Mouse (Mus musculus): ENCODE results near the gene Zfand2b. TPM values are rescaled to one million over a fixed set of nuclear protein-coding genes. Genes with fewer than 3 reads are reported as not detected.
A peak's percentile ranks its signal among the peaks of the same experiment; 100 is the strongest.

Gene Zfand2b
- total RNA-seq, 2 experiments from 2014 or later = 44.3 to 48.9 TPM

DNA sequence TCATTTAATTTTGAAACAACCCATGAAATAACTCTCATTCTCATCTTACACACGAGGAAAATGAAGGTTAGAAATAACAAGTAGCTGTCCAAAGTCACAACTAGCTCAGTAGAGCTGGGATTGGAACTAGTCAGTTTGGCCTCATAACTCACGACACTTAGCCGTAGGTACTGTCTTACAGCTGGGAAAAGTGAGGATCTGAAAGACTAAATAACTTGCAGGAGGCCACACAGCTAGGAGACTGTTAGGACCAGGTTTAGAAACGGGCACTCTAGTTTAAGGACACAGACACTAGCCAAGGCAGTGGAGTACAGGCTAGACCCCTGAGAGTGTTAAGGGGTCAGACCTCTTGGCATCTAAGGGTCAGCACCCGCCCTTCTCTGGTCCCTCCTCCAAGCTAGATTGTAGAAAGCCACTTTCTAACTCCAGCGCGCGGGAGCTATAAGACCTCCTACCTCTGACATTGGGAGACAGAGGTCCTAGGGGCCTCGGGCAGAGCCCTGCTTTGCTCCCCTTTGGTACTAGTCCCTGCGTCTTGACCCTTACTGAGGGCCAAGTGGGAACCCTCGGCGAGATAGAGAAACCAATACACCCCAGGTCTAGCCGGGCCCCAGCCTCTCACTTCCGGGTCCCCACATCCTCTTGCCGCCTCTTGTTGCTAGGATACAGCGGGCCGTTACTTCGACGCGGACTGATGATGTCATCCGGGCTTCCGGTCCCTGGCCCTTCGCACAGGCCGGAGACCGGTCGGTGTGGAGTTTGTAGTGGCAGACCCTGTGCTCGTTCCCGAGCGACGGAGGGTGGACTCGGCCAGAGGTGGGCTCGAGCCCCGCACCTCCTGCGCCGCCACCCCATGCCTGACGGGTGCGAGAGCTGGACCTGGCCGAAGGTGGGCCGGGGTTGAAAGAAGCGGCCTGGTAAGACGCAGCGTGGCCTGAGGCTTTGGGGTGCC is 42.0 kb downstream of the Zfand2b start, which contains the start of the genes Glb1l and Stk16:
Gene Glb1l, minus strand, starts transcription at position 678 of the 952 bp plus-strand sequence.
Gene Stk16, plus strand, starts transcription at position 703 of the 952 bp plus-strand sequence.
- peak; percentile 81 for ATAC-seq (replicated peaks; ENCODE audit: low FRiP score, low TSS enrichment, poor library complexity, severe bottlenecking)

DNA sequence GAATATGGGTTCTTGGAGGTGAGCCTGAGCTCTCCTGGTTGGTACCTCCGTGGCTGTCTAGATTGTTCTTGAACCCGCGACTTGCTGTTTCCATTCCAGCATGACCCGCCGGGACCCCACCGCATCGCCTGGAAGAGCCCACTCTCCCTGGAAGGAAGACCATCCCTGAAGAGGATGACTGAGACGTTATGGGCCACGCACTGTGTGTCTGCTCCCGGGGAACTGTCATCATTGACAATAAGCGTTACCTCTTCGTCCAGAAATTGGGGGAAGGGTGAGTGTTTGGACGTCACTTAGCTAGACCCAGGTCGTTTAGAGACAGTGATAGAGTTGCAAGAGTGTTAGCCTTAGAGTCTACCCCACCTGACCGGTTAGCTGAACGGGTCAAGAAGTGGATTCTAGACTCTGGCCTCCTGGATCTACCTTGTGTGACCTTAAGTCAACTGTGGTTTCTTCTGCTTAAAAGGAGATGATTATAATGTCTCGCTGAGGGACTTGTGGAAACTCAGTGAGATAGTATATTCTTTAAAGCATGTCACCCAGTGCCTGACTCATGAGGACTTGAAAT is 42.8 kb downstream of the Zfand2b start:
- no peak for ATAC-seq (replicated peaks; ENCODE audit: low FRiP score, low TSS enrichment, poor library complexity, severe bottlenecking)

DNA sequence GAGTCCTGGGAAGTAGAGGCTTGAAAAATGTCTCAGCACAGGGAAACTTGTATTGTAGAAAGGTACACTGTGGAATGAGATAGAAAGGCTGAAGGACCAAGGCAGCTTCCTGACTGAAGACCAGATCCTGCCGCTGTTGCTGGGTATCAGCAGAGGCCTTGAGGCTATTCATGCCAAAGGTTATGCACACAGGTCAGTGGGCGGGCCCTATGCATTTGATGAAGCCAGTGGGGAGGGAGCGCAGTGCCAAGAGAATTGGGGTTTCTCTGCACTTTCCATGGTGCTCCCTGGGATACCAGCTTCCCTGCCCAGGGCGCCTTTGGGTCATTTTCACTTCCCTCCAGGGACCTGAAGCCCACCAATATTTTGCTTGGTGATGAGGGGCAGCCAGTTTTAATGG is 44.1 kb downstream of the Zfand2b start:
- no peak for ATAC-seq (replicated peaks; ENCODE audit: low FRiP score, low TSS enrichment, poor library complexity, severe bottlenecking)

DNA sequence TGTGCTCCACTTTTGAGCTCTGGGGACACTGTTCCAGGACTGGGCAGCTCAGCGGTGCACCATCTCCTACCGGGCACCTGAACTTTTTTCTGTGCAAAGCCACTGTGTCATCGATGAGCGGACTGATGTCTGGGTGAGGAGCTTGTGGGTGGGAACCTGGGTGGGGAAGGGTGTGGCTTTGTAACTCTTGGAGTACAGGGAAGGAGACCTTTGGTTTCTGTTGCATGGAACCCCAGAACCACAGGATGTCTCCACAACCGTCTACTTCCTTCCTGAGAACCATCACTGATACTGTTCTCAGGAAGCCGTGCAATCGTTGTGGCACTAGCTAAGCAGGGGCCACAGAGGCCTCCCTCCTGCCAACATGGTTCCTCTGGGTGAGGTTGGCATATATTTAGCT is 44.6 kb downstream of the Zfand2b start:
- ATAC-seq (replicated peaks; ENCODE audit: low FRiP score, low TSS enrichment, poor library complexity, severe bottlenecking) = no peak

DNA sequence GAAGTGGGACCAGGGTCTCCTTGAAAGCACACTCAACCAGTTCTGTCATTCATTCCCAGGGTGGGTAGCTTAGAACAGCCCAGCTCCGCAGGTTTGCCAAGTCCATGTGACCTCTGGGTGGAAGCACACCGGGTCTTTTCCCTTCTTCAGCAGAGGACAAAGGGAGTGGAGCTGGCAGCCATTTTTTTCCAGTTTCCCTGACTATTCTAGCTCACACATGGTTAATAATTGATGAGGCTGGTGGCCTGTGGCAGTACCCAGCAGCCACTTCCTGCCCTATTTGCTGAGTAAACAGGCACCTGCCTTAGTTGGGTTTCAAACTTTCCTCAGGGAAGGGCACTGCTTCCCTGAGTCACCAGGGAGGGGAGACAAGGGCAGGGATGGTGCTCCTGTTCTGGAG is 46.0 kb downstream of the Zfand2b start:
- ATAC-seq (replicated peaks; ENCODE audit: low FRiP score, low TSS enrichment, poor library complexity, severe bottlenecking) = no peak

DNA sequence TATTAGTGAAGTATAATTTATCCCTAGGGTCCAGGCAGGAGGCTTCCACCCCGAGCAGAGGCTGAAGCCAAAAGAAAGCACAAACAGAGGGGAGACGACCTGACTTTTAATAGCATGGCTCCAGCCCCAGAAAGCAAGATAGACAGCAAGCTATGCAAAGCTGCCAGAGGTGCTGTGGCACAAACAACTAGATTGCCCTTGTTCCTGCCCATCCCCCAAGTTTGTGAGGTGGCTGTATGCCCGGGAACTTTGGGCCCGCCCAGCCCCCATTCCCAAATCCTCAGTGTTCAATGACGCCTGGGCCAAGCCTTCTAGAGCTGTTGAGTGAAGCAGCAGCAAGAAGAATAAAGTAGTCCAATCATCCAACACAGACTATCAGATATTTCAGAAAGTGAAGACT is 46.4 kb downstream of the Zfand2b start:
- no peak for ATAC-seq (replicated peaks; ENCODE audit: low FRiP score, low TSS enrichment, poor library complexity, severe bottlenecking)

DNA sequence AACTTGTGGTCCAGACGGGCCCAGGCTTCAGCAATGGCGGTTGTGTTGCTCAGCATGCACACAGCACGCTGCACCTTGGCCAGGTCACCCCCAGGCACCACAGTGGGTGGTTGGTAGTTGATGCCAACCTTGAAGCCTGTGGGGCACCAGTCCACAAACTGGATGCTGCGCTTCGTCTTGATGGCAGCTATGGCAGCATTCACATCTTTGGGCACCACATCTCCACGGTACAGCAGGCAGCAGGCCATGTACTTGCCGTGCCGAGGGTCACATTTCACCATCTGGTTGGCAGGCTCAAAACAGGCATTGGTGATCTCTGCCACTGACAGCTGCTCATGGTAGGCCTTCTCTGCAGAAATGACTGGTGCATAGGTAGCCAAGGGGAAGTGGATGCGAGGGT is 47.3 kb downstream of the Zfand2b start:
- ATAC-seq (replicated peaks; ENCODE audit: low FRiP score, low TSS enrichment, poor library complexity, severe bottlenecking) = no peak

DNA sequence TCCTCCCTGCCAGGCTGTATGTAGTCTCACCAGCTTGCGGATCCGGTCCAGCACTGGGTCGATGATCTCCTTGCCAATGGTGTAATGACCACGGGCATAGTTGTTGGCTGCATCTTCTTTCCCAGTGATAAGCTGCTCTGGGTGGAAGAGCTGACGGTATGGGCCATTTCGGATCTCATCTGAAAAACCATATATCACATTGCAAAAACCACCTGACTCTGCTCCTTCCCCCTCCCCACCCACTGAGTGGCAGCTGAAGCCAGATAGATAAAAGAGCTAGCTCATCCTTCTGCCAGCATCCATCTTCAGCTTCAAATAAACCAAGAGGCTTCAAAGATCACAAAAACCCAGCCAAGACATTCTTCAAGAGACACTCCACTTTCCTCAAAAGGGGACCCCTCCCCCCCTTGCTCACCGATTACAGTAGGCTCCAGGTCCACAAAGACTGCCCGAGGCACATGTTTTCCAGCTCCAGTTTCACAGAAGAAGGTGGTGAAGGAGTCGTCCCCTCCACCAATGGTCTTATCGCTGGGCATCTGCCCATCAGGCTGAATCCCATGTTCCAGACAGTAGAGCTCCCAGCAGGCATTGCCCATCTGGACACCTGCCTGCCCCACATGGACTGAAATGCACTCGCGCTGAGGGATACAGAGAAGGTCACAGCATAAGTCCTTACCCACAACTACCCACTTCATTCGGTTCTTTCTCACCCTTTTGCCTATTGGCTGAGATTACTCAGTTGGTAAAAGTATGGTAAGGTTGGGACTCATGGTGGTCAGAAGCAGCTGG is 48.5 kb downstream of the Zfand2b start:
- peak; percentile 53 for ATAC-seq (replicated peaks; ENCODE audit: low FRiP score, low TSS enrichment, poor library complexity, severe bottlenecking)

DNA sequence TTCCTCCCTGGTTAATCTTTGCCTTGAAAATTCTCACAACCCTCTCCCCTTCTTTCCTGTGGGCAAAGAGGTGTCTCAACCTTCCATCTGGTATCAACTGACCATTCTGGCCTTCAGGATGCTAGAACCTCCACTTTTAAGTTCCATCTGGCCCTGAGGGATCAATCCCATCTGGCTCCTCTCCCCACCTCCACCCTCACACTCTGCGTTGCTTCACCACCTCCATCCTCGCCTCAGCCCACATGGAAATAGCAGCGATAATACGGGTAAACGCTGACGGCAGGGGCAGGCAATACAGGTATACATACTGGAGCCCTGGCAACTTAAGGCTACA is 49.4 kb downstream of the Zfand2b start:
- ATAC-seq (replicated peaks; ENCODE audit: low FRiP score, low TSS enrichment, poor library complexity, severe bottlenecking) = no peak

DNA sequence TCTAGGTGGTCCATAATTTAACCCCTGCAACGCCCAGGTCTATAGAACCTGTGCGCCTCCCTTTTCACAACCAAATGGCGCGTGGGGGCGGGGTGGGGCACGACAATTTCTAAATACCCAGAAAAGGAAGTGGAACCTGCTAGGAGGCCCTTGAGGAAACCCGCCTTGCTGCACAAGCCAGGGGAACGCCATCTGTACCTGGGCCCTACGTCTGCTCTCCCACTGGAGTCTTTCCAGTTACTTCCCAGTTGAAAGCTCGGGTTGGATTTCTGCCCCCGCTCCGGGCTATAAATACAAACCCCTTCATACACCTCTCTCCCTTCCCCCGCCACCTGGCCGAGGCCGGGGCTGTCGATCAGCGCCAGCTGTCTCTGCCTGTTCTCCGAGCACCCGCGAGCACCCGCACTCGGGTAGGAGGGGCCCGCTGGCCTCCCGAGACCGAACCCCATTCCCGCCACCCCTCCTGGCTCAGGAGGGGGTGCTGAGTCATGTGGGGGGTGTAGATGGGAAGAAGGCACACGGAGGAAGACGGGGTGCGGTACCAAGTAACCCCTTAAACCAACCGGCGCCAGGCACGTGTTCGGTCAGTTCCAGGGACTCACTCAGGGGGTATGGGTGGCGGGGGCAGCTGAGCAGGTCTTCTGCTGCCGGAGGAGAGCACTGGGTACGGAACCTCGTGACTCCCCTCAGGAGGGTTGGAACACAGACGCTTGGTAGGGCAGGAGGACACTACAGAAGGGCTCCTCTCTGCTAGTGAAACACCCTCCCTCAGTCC is 50.0 kb downstream of the Zfand2b start:
- peak; percentile 39 for ATAC-seq (replicated peaks; ENCODE audit: low FRiP score, low TSS enrichment, poor library complexity, severe bottlenecking)

DNA sequence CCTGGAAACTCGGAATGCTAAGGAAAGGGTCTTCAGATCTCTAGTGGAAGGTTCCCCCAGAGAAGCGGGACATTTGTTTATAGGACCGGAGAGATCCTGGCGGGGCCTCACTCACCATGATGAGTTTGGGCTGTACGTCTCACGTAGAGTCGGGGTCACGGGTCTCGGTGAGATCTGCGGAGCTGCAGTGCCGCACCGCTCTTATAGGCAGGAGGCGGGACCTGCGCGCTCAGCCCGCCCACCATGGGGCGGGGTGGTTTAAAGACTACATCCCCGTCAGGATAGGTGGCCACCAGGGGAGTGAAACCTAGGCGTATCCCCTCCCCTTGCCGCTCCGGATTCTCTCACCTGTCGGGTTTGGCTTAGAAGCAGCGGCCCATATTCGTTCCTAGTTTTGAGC is 50.6 kb downstream of the Zfand2b start:
- peak; percentile 80 for ATAC-seq (replicated peaks; ENCODE audit: low FRiP score, low TSS enrichment, poor library complexity, severe bottlenecking)

DNA sequence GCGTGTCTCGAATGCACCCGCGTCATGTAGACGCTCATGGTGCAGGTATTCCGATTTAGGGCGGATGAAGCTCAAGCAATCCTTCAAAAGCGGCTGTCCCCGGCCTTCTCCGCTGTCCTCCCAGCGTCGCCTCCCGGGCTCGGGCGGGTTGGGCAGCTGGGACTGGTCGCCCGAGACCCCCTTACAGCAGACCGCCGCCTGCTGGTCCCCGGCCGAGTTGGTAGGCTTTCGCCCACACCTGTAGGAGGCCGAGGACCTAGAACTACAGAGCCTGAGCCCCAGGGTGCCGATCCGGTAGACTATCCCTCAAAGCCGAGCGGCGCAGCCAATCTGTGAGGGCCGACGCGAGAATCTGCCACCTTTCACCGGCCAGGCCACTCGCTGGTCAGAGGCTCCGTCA is 51.1 kb downstream of the Zfand2b start, which contains the start of gene Tuba4a:
Gene Tuba4a, minus strand, starts transcription at position 335 of the 400 bp plus-strand sequence.
- ATAC-seq (replicated peaks; ENCODE audit: low FRiP score, low TSS enrichment, poor library complexity, severe bottlenecking) = peak; percentile 5; the same call in 1 of the 2 replicates

Other genes with a start within 250 kb of the Zfand2b start
- not detected in 2 replicates for gene Cfap65, start 233.0 kb upstream of the Zfand2b start, total RNA-seq (2014; fragmentation: Nextera tagmentation)
- gene Cfap65, start 233.0 kb upstream of the Zfand2b start, total RNA-seq (2017) = not detected in 2 replicates
- gene Ihh, start 217.0 kb upstream of the Zfand2b start, total RNA-seq (2014; fragmentation: Nextera tagmentation) = not detected in 2 replicates
- gene Ihh, start 217.0 kb upstream of the Zfand2b start, total RNA-seq (2017) = 0.80 TPM in 1 of 2 replicates, not detected in the other
- gene Nhej1, start 43.4 kb upstream of the Zfand2b start, total RNA-seq (2014; fragmentation: Nextera tagmentation) = 6.0 and 9.2 TPM in 2 replicates
- gene Nhej1, start 43.4 kb upstream of the Zfand2b start, total RNA-seq (2017) = 2.0 and 10.1 TPM in 2 replicates
- gene Slc23a3, start 34.8 kb upstream of the Zfand2b start, total RNA-seq (2014; fragmentation: Nextera tagmentation) = not detected in 2 replicates
- not detected in 2 replicates for gene Slc23a3, start 34.8 kb upstream of the Zfand2b start, total RNA-seq (2017)
- gene Cnppd1, start 25.9 kb upstream of the Zfand2b start, total RNA-seq (2014; fragmentation: Nextera tagmentation) = 56.9 and 83.8 TPM in 2 replicates
- 51.8 and 81.7 TPM in 2 replicates for gene Cnppd1, start 25.9 kb upstream of the Zfand2b start, total RNA-seq (2017)
- gene Retreg2, start 25.9 kb upstream of the Zfand2b start, total RNA-seq (2014; fragmentation: Nextera tagmentation) = 105 and 115 TPM in 2 replicates
- gene Retreg2, start 25.9 kb upstream of the Zfand2b start, total RNA-seq (2017) = 63.6 and 129 TPM in 2 replicates
- gene Abcb6, start 11.7 kb downstream of the Zfand2b start, total RNA-seq (2014; fragmentation: Nextera tagmentation) = 67.7 and 101 TPM in 2 replicates
- 22.2 and 75.6 TPM in 2 replicates for gene Abcb6, start 11.7 kb downstream of the Zfand2b start, total RNA-seq (2017)
- 13.2 and 14.7 TPM in 2 replicates for gene Ankzf1, start 23.5 kb downstream of the Zfand2b start, total RNA-seq (2014; fragmentation: Nextera tagmentation)
- 16.9 and 24.1 TPM in 2 replicates for gene Ankzf1, start 23.5 kb downstream of the Zfand2b start, total RNA-seq (2017)
- gene Atg9a, start 23.6 kb downstream of the Zfand2b start, total RNA-seq (2014; fragmentation: Nextera tagmentation) = 25.4 and 25.5 TPM in 2 replicates
- gene Atg9a, start 23.6 kb downstream of the Zfand2b start, total RNA-seq (2017) = 4.8 and 8.0 TPM in 2 replicates
- 20.0 and 24.2 TPM in 2 replicates for gene Glb1l, start 42.2 kb downstream of the Zfand2b start, total RNA-seq (2014; fragmentation: Nextera tagmentation)
- 5.4 and 18.3 TPM in 2 replicates for gene Glb1l, start 42.2 kb downstream of the Zfand2b start, total RNA-seq (2017)
- 117 and 193 TPM in 2 replicates for gene Stk16, start 42.2 kb downstream of the Zfand2b start, total RNA-seq (2014; fragmentation: Nextera tagmentation)
- gene Stk16, start 42.2 kb downstream of the Zfand2b start, total RNA-seq (2017) = 88.3 and 103 TPM in 2 replicates
- 232 and 276 TPM in 2 replicates for gene Tuba4a, start 51.2 kb downstream of the Zfand2b start, total RNA-seq (2014; fragmentation: Nextera tagmentation)
- 137 and 146 TPM in 2 replicates for gene Tuba4a, start 51.2 kb downstream of the Zfand2b start, total RNA-seq (2017)
- gene A630095N17Rik, start 63.5 kb downstream of the Zfand2b start, total RNA-seq (2014; fragmentation: Nextera tagmentation) = not detected in 2 replicates
- not detected in 2 replicates for gene A630095N17Rik, start 63.5 kb downstream of the Zfand2b start, total RNA-seq (2017)
- 15.2 and 18.3 TPM in 2 replicates for gene Dnajb2, start 67.8 kb downstream of the Zfand2b start, total RNA-seq (2014; fragmentation: Nextera tagmentation)
- gene Dnajb2, start 67.8 kb downstream of the Zfand2b start, total RNA-seq (2017) = 14.2 and 21.7 TPM in 2 replicates
- 0.31 TPM in 1 of 2 replicates, not detected in the other for gene Ptprn, start 95.9 kb downstream of the Zfand2b start, total RNA-seq (2014; fragmentation: Nextera tagmentation)
- 0.08 TPM in 1 of 2 replicates, not detected in the other for gene Ptprn, start 95.9 kb downstream of the Zfand2b start, total RNA-seq (2017)
- gene Resp18, start 109.8 kb downstream of the Zfand2b start, total RNA-seq (2014; fragmentation: Nextera tagmentation) = not detected in 2 replicates
- not detected in 2 replicates for gene Resp18, start 109.8 kb downstream of the Zfand2b start, total RNA-seq (2017)
- gene Dnpep, start 149.3 kb downstream of the Zfand2b start, total RNA-seq (2014; fragmentation: Nextera tagmentation) = 47.3 and 48.2 TPM in 2 replicates
- 45.3 and 50.8 TPM in 2 replicates for gene Dnpep, start 149.3 kb downstream of the Zfand2b start, total RNA-seq (2017)
- not detected in 2 replicates for gene Des, start 191.7 kb downstream of the Zfand2b start, total RNA-seq (2014; fragmentation: Nextera tagmentation)
- not detected in 2 replicates for gene Des, start 191.7 kb downstream of the Zfand2b start, total RNA-seq (2017)
- not detected in 2 replicates for gene Speg, start 206.7 kb downstream of the Zfand2b start, total RNA-seq (2014; fragmentation: Nextera tagmentation)
- 0.19 TPM in 1 of 2 replicates, not detected in the other for gene Speg, start 206.7 kb downstream of the Zfand2b start, total RNA-seq (2017)